Mouse (Mus musculus): ENCODE results near the gene Trim8. TPM values are rescaled to one million over a fixed set of nuclear protein-coding genes. Genes with fewer than 3 reads are reported as not detected.

The Trim8 gene
- total and polyA plus RNA-seq, 3 experiments: 4.4 to 24.9 (median 12.0) TPM

DNA sequence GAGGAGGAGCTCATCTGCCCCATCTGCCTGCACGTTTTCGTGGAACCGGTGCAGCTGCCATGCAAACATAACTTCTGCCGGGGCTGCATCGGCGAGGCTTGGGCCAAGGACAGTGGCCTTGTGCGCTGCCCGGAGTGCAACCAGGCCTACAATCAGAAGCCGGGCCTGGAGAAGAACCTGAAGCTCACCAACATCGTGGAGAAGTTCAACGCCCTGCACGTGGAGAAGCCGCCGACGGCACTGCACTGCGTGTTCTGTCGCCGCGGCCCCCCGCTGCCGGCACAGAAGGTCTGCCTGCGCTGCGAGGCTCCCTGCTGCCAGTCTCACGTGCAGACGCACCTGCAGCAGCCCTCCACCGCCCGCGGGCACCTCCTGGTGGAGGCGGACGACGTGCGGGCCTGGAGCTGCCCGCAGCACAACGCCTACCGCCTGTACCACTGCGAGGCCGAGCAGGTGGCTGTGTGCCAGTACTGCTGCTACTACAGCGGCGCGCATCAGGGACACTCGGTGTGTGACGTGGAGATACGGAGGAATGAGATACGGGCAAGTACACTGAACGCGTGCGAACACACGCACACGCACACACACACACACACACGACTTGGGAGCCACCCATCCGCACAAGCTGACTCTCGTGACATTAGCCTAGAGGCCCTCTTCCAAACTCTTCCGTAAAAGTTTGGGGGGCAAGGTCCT lies 1.1 kb downstream of the Trim8 start:
- dilution Hi-C loops (cut with MboI; ENCODE audit: extremely low pct_ligation_motif_present, extremely low pct_unique_long_range_greater_than_20kb, low sequenced_read_pairs) (no loop called here), in situ Hi-C loops (cut with MboI; ENCODE audit: low pct_ligation_motif_present, low pct_unique_long_range_greater_than_20kb, low sequenced_read_pairs) (no loop called here)
- H3K9ac ChIP-seq (ENCODE audit: insufficient read depth, low read depth): peak overlapping the region; percentile 98
- DNase-seq (ENCODE audit: extremely low read depth): peak; percentile 62
- peak overlapping the region; percentile 96 for H3K27ac ChIP-seq (ENCODE audit: insufficient read depth, low read depth)
- peaks cover 10 to 32% of the 10 kb centered on the region in 2 experiments for H3K36me3 ChIP-seq (replicated peaks in 1 of 2; ENCODE audit: control insufficient read depth in 1 of 2, insufficient read depth in 1 of 2, low read length in 1 of 2)
- peak overlapping the region; percentile 82 for H3K4me2 ChIP-seq (ENCODE audit: insufficient read depth, low read depth, poor library complexity, severe bottlenecking)
- peak overlapping the region; percentile 82 to 93 (median 93) for H3K4me3 ChIP-seq (replicated peaks in 1 of 3; ENCODE audit: low read depth in 2 of 3, low read length in 2 of 3, poor library complexity in 1 of 3)
- no peaks in the 10 kb centered on the region for H3K9me3 ChIP-seq (replicated peaks; ENCODE audit: low read length)
- H3K79me2 ChIP-seq (replicated peaks; ENCODE audit: control insufficient read depth, extremely low read depth, insufficient read depth, poor library complexity, severe bottlenecking): peaks cover 51% of the 10 kb centered on the region
- peaks cover 6 to 28% of the 10 kb centered on the region in 2 experiments for H3K4me1 ChIP-seq (ENCODE audit: control insufficient read depth in 1 of 2, insufficient read depth in 2 of 2)
- H3K27me3 ChIP-seq (replicated peaks): no peaks in the 10 kb centered on the region
- TF ChIP-seq RCOR1 (conservative IDR thresholded peaks at IDR 0.05; ENCODE audit: low read depth, low read length) (no peak), TCF12 (IDR thresholded peaks at IDR 0.05; ENCODE audit: low read depth, low read length) (peak; percentile 68), SIN3A (IDR thresholded peaks at IDR 0.05; ENCODE audit: low read length) (peak; percentile 65), RAD21 (IDR thresholded peaks at IDR 0.05; ENCODE audit: low read depth, low read length) (peak; percentile 20), E2F4 (IDR thresholded peaks at IDR 0.05; ENCODE audit: insufficient replicate concordance, low read depth, low read length) (no peak), HCFC1 (IDR thresholded peaks at IDR 0.05; ENCODE audit: low read depth, low read length) (no peak; the same call in 1 of the 2 replicates), CHD2 (IDR thresholded peaks at IDR 0.05; ENCODE audit: low read length) (no peak), GABPA (IDR thresholded peaks at IDR 0.05; ENCODE audit: insufficient replicate concordance, low read depth, low read length) (no peak), ZMIZ1 (IDR thresholded peaks at IDR 0.05; ENCODE audit: low read depth, low read length) (no peak), MAZ (IDR thresholded peaks at IDR 0.05; ENCODE audit: low read depth, low read length) (peak; percentile 13; the same call in 1 of the 2 replicates), IRF4 (IDR thresholded peaks at IDR 0.05; ENCODE audit: low read depth, low read length) (no peak), KAT2A (IDR thresholded peaks at IDR 0.05; ENCODE audit: insufficient replicate concordance, low read length) (no peak), MAFK (IDR thresholded peaks at IDR 0.05; ENCODE audit: insufficient replicate concordance, low read length) (no peak), CTCF (conservative IDR thresholded peaks at IDR 0.05 in 1 of 2, IDR thresholded peaks at IDR 0.05 in 1 of 2; ENCODE audit: low read depth in 2 of 2, low read length in 2 of 2) (peak in 1 of 2 experiments; percentile 59; a peak in 2 of 4 replicates), POLR2A (IDR thresholded peaks at IDR 0.05; ENCODE audit: low read depth, low read length) (no peak; the same call in 1 of the 2 replicates), CHD1 (IDR thresholded peaks at IDR 0.05; ENCODE audit: low read depth, low read length) (peak; percentile 70; the same call in 1 of the 2 replicates), POLR2AphosphoS2 (IDR thresholded peaks at IDR 0.05; ENCODE audit: low read depth, low read length) (no peak), BHLHE40 (IDR thresholded peaks at IDR 0.05; ENCODE audit: low read depth, low read length) (peak; percentile 99), MYC (IDR thresholded peaks at IDR 0.05; ENCODE audit: low read depth, low read length) (peak; percentile 7; the same call in 1 of the 2 replicates), ZC3H11A (IDR thresholded peaks at IDR 0.05; ENCODE audit: low read depth, low read length) (no peak), NELFE (IDR thresholded peaks at IDR 0.05; ENCODE audit: low read depth, low read length) (no peak), ETS1 (conservative IDR thresholded peaks at IDR 0.05; ENCODE audit: low read depth, low read length) (peak; percentile 46), EP300 (IDR thresholded peaks at IDR 0.05; ENCODE audit: low read length) (no peak), ZKSCAN1 (IDR thresholded peaks at IDR 0.05; ENCODE audit: borderline replicate concordance, low read depth, low read length) (no peak), JUN (IDR thresholded peaks at IDR 0.05; ENCODE audit: insufficient read depth, low read depth, low read length) (no peak), NRF1 (IDR thresholded peaks at IDR 0.05; ENCODE audit: low read depth, low read length) (0 out of 2 replicates have a peak, but pooled peaks have one; percentile 6), USF2 (conservative IDR thresholded peaks at IDR 0.05; ENCODE audit: low read depth, low read length) (no peak), PAX5 (IDR thresholded peaks at IDR 0.05; ENCODE audit: low read length) (no peak), ELF1 (IDR thresholded peaks at IDR 0.05; ENCODE audit: low read depth, low read length) (peak; percentile 2; the same call in 1 of the 2 replicates), JUND (conservative IDR thresholded peaks at IDR 0.05; ENCODE audit: low read depth, low read length) (no peak), SMC3 (IDR thresholded peaks at IDR 0.05; ENCODE audit: low read depth, low read length) (peak; percentile 47), UBTF (IDR thresholded peaks at IDR 0.05; ENCODE audit: low read depth, low read length) (peak; percentile 82), MAX (IDR thresholded peaks at IDR 0.05; ENCODE audit: low read length) (peak; percentile 82), MEF2A (IDR thresholded peaks at IDR 0.05; ENCODE audit: borderline replicate concordance, low read depth, low read length) (no peak), USF1 (IDR thresholded peaks at IDR 0.05; ENCODE audit: low read depth, low read length) (no peak), TBP (conservative IDR thresholded peaks at IDR 0.05; ENCODE audit: low read depth, low read length) (no peak), ZNF384 (IDR thresholded peaks at IDR 0.05; ENCODE audit: low read depth, low read length) (no peak), MXI1 (IDR thresholded peaks at IDR 0.05; ENCODE audit: low read depth, low read length) (peak; percentile 89)
